Mouse (Mus musculus): ENCODE measurements around the gene Atl1. TPM values are rescaled to one million over a fixed set of nuclear protein-coding genes. Genes with fewer than 3 reads are reported as not detected.
A peak's percentile ranks its signal among the peaks of the same experiment; 100 is the strongest.

Atl1 gene
- polyA plus RNA-seq, 1 experiment from 2014 or later, result 2.9 TPM

- H3K4me2 ChIP-seq (replicated peaks; ENCODE audit: low read depth, low read length), result no peak overlapping the region
- no peak overlapping the region for H3K9ac ChIP-seq (replicated peaks; ENCODE audit: low read depth)
- H3K36me3 ChIP-seq (ENCODE audit: insufficient read depth, low read length), result no peaks in the 10 kb centered on the region
- peaks cover 9% of the 10 kb centered on the region for H3K4me1 ChIP-seq (ENCODE audit: insufficient read depth, low read depth, low read length)
- TF ChIP-seq CTCF (IDR thresholded peaks at IDR 0.05) (no peak), EP300 (IDR thresholded peaks at IDR 0.05) (no peak)
- 31% methylated on average over 2 of the region's 2 CpGs for WGBS
- DNase-seq (ENCODE audit: low spot score), result peak; percentile 28
- no peaks in the 10 kb centered on the region for H3K27me3 ChIP-seq (replicated peaks; ENCODE audit: insufficient read depth, low read length)
- no peak overlapping the region for H3K27ac ChIP-seq (ENCODE audit: low read length)
- H3K9me3 ChIP-seq (ENCODE audit: low read length), result no peaks in the 10 kb centered on the region
- H3K4me3 ChIP-seq (ENCODE audit: low read depth, low read length), result no peak overlapping the region
- ATAC-seq, result peak; percentile 21; the same call in 1 of the 2 replicates
Observed at GRCm38 (mm10) chr12:69904991-69905390, 12.6 kb downstream of the Atl1 start.

- DNase-seq (ENCODE audit: low spot score), result peak; percentile 29
- Histone ChIP-seq H3K36me3 (ENCODE audit: insufficient read depth, low read length) (no peaks in the 10 kb centered on the region), H3K9ac (replicated peaks; ENCODE audit: low read depth) (no peak overlapping the region), H3K4me1 (ENCODE audit: insufficient read depth, low read depth, low read length) (peaks cover 9% of the 10 kb centered on the region), H3K4me3 (ENCODE audit: low read depth, low read length) (no peak overlapping the region), H3K4me2 (replicated peaks; ENCODE audit: low read depth, low read length) (peak overlapping the region; percentile 40), H3K9me3 (ENCODE audit: low read length) (no peaks in the 10 kb centered on the region), H3K27ac (ENCODE audit: low read length) (no peak overlapping the region), H3K27me3 (replicated peaks; ENCODE audit: insufficient read depth, low read length) (no peaks in the 10 kb centered on the region)
- ATAC-seq, result peak; percentile 41
- 9% methylated on average over 30 of the region's 30 CpGs for WGBS
- no peak for TF ChIP-seq CTCF (IDR thresholded peaks at IDR 0.05)
- no peak for TF ChIP-seq EP300 (IDR thresholded peaks at IDR 0.05)
Observed at GRCm38 (mm10) chr12:69907667-69908510, 15.5 kb downstream of the Atl1 start.

- TF ChIP-seq EP300 (IDR thresholded peaks at IDR 0.05) (no peak), CTCF (IDR thresholded peaks at IDR 0.05) (no peak)
- no peaks in the 10 kb centered on the region for H3K9me3 ChIP-seq (ENCODE audit: low read length)
- ATAC-seq (no peak), DNase-seq (ENCODE audit: low spot score) (no peak)
- no peaks in the 10 kb centered on the region for H3K36me3 ChIP-seq (ENCODE audit: insufficient read depth, low read length)
- H3K4me2 ChIP-seq (replicated peaks; ENCODE audit: low read depth, low read length), result no peak overlapping the region
- H3K4me1 ChIP-seq (ENCODE audit: insufficient read depth, low read depth, low read length), result peaks cover 9% of the 10 kb centered on the region
- no peak overlapping the region for H3K9ac ChIP-seq (replicated peaks; ENCODE audit: low read depth)
- H3K27ac ChIP-seq (ENCODE audit: low read length), result no peak overlapping the region
- H3K27me3 ChIP-seq (replicated peaks; ENCODE audit: insufficient read depth, low read length), result no peaks in the 10 kb centered on the region
- WGBS, result 39% methylated on average over 19 of the region's 19 CpGs
- no peak overlapping the region for H3K4me3 ChIP-seq (ENCODE audit: low read depth, low read length)
Observed at GRCm38 (mm10) chr12:69908511-69908900, 16.1 kb downstream of the Atl1 start.

GRCm38 (mm10) chr12:69911906-69912305 is 19.5 kb downstream of the Atl1 start:
- no peak for TF ChIP-seq CTCF (IDR thresholded peaks at IDR 0.05)
- TF ChIP-seq EP300 (IDR thresholded peaks at IDR 0.05), result no peak
- 84% methylated on average over 7 of the region's 7 CpGs for WGBS

GRCm38 (mm10) chr12:69912737-69913136 is 20.3 kb downstream of the Atl1 start:
- Histone ChIP-seq H3K4me3 (ENCODE audit: low read depth, low read length) (no peak overlapping the region), H3K27ac (ENCODE audit: low read length) (no peak overlapping the region), H3K9ac (replicated peaks; ENCODE audit: low read depth) (no peak overlapping the region), H3K9me3 (ENCODE audit: low read length) (no peaks in the 10 kb centered on the region), H3K4me1 (ENCODE audit: insufficient read depth, low read depth, low read length) (peaks cover 4% of the 10 kb centered on the region; the same call in 1 of the 2 replicates), H3K4me2 (replicated peaks; ENCODE audit: low read depth, low read length) (no peak overlapping the region), H3K36me3 (ENCODE audit: insufficient read depth, low read length) (no peaks in the 10 kb centered on the region), H3K27me3 (replicated peaks; ENCODE audit: insufficient read depth, low read length) (no peaks in the 10 kb centered on the region)
- 75% methylated on average over 7 of the region's 7 CpGs for WGBS
- ATAC-seq (no peak), DNase-seq (ENCODE audit: low spot score) (no peak)
- TF ChIP-seq CTCF (IDR thresholded peaks at IDR 0.05), result no peak
- no peak for TF ChIP-seq EP300 (IDR thresholded peaks at IDR 0.05)

More at GRCm38 (mm10) chr12:69911906-69912305, 19.5 kb downstream of the Atl1 start:
- no peak for DNase-seq (ENCODE audit: low spot score)
- H3K9ac ChIP-seq (replicated peaks; ENCODE audit: low read depth), result no peak overlapping the region
- H3K4me2 ChIP-seq (replicated peaks; ENCODE audit: low read depth, low read length), result no peak overlapping the region
- H3K9me3 ChIP-seq (ENCODE audit: low read length), result no peaks in the 10 kb centered on the region
- H3K4me3 ChIP-seq (ENCODE audit: low read depth, low read length), result no peak overlapping the region
- peaks cover 5% of the 10 kb centered on the region; the same call in 1 of the 2 replicates for H3K4me1 ChIP-seq (ENCODE audit: insufficient read depth, low read depth, low read length)
- H3K27ac ChIP-seq (ENCODE audit: low read length), result no peak overlapping the region
- ATAC-seq, result no peak
- no peaks in the 10 kb centered on the region for H3K36me3 ChIP-seq (ENCODE audit: insufficient read depth, low read length)
- no peaks in the 10 kb centered on the region for H3K27me3 ChIP-seq (replicated peaks; ENCODE audit: insufficient read depth, low read length)

- Histone ChIP-seq H3K4me3 (ENCODE audit: low read depth, low read length) (no peak overlapping the region), H3K27me3 (replicated peaks; ENCODE audit: insufficient read depth, low read length) (no peaks in the 10 kb centered on the region), H3K9ac (replicated peaks; ENCODE audit: low read depth) (no peak overlapping the region), H3K4me2 (replicated peaks; ENCODE audit: low read depth, low read length) (no peak overlapping the region), H3K9me3 (ENCODE audit: low read length) (no peaks in the 10 kb centered on the region), H3K27ac (ENCODE audit: low read length) (no peak overlapping the region), H3K4me1 (ENCODE audit: insufficient read depth, low read depth, low read length) (no peaks in the 10 kb centered on the region), H3K36me3 (ENCODE audit: insufficient read depth, low read length) (no peaks in the 10 kb centered on the region)
- no peak for ATAC-seq
- TF ChIP-seq EP300 (IDR thresholded peaks at IDR 0.05), result no peak
- TF ChIP-seq CTCF (IDR thresholded peaks at IDR 0.05), result no peak
- WGBS, result 76% methylated on average over 2 of the region's 2 CpGs
- no peak for DNase-seq (ENCODE audit: low spot score)
Observed at GRCm38 (mm10) chr12:69917870-69918269, 25.5 kb downstream of the Atl1 start.

Measured in lung, postnatal 0 days (tissue).